Mouse (Mus musculus) G1E-ER4 (cell line): ENCODE measurements around the gene Errfi1. TPM values are rescaled to one million over a fixed set of nuclear protein-coding genes. Genes with fewer than 3 reads are reported as not detected.

Experiments used
- GATA1 ChIP-seq: IDR thresholded peaks from one replicate; pipeline ENCODE4 v1.8.0; 2012; ENCODE audit warnings: low read length, inconsistent platforms
- polyA plus RNA-seq: library from polyadenylated mRNA; stranded (reverse); fragments of >175 nt; gene quantifications from 2 replicates; pipeline ENCODE4 v1.2.3, GENCODE M21; 2012

The Errfi1 gene
- polyA plus RNA-seq, 1 experiment: not detected

- TF ChIP-seq GATA1: no peak
Observed at GRCm38 (mm10) chr4:150868161-150868560, 14.4 kb downstream of the Errfi1 start.

DNA sequence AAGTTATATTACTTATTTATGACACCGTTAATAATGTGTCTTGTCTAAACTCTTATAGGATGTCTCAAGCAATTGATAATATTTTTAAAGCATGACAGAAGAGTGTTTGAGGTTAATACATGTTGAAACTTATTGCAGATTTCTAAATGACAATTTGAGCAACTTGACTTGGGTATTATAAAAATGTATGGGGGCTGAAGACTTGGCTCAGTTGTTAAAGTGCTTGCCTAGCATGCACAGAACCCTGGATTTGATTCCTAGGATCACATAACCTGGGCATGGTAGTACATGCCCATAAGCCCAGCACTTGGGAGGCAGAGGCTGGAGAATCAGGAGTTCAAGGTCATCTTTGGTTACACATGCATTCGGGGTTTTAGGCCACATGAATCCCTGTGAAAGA lies 15.1 kb downstream of the Errfi1 start:
- no peak for TF ChIP-seq GATA1

DNA sequence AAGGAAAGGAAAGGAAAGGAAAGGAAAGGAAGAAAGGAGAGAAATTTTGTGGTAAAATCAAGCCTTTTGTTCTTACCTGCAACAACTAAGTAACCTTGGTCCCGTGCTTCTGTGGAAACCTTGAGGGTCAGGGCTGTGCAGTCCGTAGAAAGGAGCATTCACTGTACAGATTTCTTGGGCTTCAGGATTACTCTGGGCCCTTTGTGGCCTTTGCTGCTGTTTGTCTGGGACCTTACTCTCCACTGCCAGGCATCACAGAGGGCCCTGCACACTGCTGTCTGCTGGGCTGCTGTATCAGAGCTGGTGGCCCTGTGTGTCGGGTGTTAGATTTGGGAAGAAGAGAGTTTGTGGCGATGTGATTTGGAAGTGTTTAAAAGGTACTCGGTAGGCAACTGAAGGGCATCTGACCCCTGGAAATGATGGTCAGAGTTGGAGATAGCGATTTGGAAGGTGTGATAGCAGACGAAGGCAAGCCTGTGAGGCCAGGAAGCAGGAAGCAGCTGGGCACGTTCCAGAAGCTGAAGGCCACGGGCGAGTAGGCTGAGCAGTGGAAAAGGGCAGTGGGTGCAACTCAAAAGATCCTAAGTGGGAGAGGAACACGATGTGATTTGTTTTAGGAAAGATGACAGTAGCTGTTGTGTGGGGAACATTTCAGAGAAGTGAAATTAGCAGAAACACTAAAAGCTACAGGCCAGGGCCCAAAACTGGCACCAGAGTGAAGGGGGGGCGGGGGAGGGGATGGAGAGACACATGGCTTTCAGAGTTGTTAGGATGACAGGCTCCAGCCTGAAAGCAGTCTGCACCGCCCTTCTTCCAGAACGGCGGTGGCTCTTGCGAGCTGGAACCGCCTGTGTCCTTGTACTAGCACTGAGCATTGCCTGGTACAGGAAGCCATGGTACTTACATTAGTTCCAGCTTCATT lies 15.8 kb downstream of the Errfi1 start:
- no peak for TF ChIP-seq GATA1

GRCm38 (mm10) chr4:150870963-150871391 lies 17.3 kb downstream of the Errfi1 start:
- no peak for TF ChIP-seq GATA1

- no peak for TF ChIP-seq GATA1
Observed at GRCm38 (mm10) chr4:150871392-150872138, 17.8 kb downstream of the Errfi1 start.

DNA sequence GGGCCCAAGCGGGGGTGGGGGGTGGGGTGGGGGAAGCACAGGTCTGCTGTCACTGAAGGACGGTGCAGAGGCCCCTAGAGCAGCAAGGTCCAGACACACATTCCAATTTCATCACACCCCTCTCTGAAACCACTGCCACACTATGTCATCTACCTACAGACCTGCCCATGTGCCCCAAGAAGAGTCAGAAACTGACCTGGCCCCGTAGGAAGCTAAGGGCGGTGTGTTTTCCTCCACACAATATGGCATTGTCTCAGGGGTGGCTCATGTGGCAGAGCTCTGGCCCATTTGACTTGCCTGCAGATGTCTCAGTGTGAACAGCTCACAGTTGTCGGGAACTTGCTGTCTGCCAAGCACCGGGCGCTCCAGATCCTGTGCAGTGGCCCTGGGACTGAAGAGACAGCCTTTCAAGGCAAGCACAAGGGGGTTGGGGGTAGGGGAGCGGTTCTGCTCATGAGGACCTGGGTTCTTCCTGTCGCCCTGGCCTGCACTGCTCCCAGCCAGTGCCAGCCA lies 18.5 kb downstream of the Errfi1 start:
- no peak for TF ChIP-seq GATA1

DNA sequence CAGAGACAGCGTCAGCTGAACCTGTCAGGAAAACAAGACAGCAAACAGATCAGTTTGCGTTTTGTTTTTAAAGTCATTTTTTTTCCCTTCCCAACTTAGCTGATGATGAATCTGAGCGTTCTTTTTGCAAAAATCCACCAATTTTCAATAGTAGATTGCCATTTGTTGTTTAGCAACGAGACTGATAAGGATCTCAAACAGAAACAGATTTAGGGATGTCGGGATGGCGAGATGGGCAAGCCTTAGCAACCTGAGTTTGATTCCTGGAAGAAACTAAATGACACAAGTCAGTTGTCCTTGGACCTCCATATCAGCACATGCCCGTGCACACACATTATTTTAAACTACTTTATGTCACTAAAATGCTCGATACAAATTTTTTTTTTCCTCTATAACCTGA lies 19.0 kb downstream of the Errfi1 start:
- no peak for TF ChIP-seq GATA1

DNA sequence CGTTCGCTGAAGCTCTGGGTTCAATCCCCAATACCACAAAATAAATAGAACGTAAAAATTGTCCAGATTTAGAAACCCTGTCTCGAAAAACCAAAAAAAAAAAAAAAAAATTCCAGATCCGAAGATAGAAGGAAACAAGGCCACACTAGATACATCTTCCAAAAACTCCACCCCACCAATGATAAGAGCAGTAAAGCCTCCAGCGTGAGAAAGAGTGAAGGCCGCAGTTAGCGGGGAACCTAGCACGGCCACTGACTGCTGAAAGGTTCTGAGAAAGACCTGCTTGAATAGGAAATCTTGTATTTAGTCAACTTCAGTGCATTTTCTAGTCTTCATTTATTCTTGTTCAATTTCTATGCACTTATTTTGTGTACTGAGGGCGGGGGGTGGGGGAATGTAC lies 21.7 kb downstream of the Errfi1 start:
- no peak for TF ChIP-seq GATA1

GRCm38 (mm10) chr4:150879631-150880030 lies 25.9 kb downstream of the Errfi1 start:
- TF ChIP-seq GATA1: no peak

DNA sequence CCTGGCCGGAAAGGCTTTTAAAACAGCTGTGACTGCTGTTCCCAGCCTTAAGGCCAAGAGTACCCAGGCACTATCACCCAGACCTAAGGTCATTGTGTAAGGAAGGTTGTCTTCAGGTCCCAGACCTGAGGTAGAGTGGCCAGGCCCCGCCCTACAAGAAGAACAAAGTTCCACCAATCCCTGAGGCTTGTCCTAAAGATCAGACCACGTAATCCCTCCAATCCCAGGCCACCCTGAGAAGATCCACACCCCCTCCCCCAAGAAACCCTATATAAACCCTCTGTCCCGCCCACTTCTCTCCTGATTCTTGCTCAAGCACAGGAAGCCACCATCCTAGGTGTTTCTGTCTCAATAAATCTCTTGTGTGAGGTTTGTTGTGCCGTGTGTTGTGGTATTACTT lies 26.6 kb downstream of the Errfi1 start:
- no peak for TF ChIP-seq GATA1

GRCm38 (mm10) chr4:150882632-150883031 lies 28.9 kb downstream of the Errfi1 start:
- TF ChIP-seq GATA1: no peak

DNA sequence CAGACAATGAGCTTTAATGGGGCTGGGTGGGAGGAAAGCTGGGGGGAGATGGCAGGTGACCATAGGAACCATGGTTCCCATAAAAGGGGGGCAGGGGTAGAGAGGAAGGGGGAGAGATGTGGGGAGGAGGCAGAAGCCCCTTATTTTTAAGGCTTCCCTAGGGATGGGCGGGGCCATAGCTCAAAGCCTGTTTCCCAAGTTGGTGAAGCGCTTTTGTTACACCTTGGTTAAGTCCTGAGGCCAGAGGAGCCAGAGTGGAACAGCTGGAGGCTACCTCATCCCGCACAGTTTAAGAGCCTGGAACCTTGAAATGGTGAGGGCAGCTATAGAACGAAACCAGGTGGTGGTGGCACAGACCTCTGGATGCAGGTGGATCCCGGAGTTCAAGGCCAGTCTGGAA lies 34.2 kb downstream of the Errfi1 start:
- no peak for TF ChIP-seq GATA1

DNA sequence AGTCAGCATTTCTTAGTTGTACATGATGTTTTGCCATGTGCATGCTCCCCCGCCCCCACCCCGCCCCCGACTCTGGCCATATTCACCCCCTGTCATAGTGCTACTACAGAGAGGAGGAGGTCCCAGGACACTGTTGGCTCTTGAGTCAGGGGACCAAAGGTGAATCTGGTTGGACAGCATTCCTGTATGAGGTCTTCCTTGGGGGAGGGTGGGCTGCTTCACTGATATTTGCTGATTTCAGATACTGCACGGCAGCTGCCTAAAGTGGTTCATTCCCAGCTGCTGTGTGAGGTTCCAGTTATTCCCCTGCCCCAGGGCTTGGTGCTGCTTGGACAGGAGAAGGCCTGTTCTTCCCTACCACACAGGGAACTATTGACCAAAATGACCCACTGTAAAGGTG lies 34.8 kb downstream of the Errfi1 start:
- TF ChIP-seq GATA1: no peak

- no peak for TF ChIP-seq GATA1
Observed at GRCm38 (mm10) chr4:150889273-150889954, 35.7 kb downstream of the Errfi1 start.

DNA sequence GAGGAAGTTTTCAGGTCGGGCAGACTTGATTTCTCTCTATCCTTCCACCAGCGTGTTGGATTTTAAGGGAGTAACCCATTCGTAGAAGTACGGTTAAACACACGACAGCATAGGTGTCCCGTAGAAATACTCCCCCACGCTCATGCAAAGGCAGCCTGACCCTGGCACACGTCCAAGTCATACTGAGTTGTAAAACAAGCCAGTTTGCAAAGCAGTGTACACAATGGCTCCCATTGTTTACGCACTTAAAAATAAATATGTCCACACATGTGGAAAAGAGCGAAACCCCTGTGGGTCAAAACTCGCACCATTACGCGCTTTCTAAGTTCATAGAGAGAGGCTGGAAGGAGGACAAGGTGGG lies 36.2 kb downstream of the Errfi1 start:
- TF ChIP-seq GATA1: no peak

DNA sequence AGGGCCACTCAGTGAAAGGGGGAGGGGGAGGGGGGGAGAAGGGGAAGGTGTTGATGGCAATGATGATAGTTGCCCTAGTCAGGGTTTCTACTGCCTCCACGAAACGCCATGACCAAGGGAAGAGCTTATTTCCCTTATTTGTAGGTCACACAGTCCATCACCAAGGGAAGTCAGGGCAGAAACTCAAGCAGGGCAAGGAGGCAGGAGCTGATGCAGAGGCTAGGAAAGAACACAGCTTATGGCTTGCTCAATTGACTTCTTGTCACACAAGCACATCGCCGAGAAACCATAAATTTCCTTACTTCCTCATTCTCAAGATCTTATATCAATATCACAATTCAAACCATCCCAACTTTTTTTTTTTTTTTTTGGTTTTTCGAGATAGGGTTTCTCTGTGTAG lies 37.6 kb downstream of the Errfi1 start:
- no peak for TF ChIP-seq GATA1
